Mouse (Mus musculus) midbrain, embryonic 12.5 days (tissue): Measurements from ENCODE around the gene Igfbp5. TPM values are rescaled to one million over a fixed set of nuclear protein-coding genes. Genes with fewer than 3 reads are reported as not detected.

ENCODE experiments used
- ATAC-seq: fragments of 200-750 bp; cut with Nextera tagmentation; 2 replicates; pipeline ENCODE4 v1.8.0; 2017; ENCODE audit warnings: low read depth, moderate TSS enrichment, moderate library complexity; ENCODE audit not compliant: low FRiP score
- H3K27ac ChIP-seq: fragments of 300-500 bp; sonication (generic); replicated peaks from 2 replicates; pipeline ENCODE4 v1.5.1; 2016; ENCODE audit warnings: mild to moderate bottlenecking
- H3K27me3 ChIP-seq: fragments of 300-500 bp; sonication (generic); 2 replicates; pipeline ENCODE4 v1.6.1; 2016; ENCODE audit warnings: mild to moderate bottlenecking
- H3K36me3 ChIP-seq: fragments of 300-500 bp; sonication (generic); 2 replicates; pipeline ENCODE4 v1.6.1; 2016
- H3K4me1 ChIP-seq: fragments of 300-500 bp; sonication (generic); 2 replicates; pipeline ENCODE4 v1.6.1; 2016
- H3K4me2 ChIP-seq: fragments of 300-500 bp; sonication (generic); replicated peaks from 2 replicates; pipeline ENCODE4 v1.6.1; 2016; ENCODE audit warnings: mild to moderate bottlenecking, moderate library complexity
- H3K4me3 ChIP-seq: fragments of 300-500 bp; sonication (generic); 2 replicates; pipeline ENCODE4 v1.5.1; 2016; ENCODE audit warnings: mild to moderate bottlenecking
- H3K9ac ChIP-seq: fragments of 300-500 bp; sonication (generic); replicated peaks from 2 replicates; pipeline ENCODE4 v1.6.1; 2016; ENCODE audit warnings: mild to moderate bottlenecking, moderate library complexity
- H3K9me3 ChIP-seq: fragments of 300-500 bp; sonication (generic); 2 replicates; pipeline ENCODE4 v1.6.1; 2016; ENCODE audit warnings: mild to moderate bottlenecking
- WGBS: fragments of 180-500 bp; shearing (Covaris S2); methylation state at CpG from one replicate; pipeline ENCODE4 v1.1.7; 2016; 5-methylcytosine and 5-hydroxymethylcytosine counted together
- polyA plus RNA-seq: library from polyadenylated mRNA; unstranded; fragments of >200 nt; fragmentation: Nextera tagmentation; extraction: Ambion mirVana; gene quantifications from 2 replicates; pipeline ENCODE4 v1.2.1, GENCODE M21; 2016

Gene Igfbp5
- polyA plus RNA-seq, 1 experiment from 2014 or later = 31.1 TPM

DNA sequence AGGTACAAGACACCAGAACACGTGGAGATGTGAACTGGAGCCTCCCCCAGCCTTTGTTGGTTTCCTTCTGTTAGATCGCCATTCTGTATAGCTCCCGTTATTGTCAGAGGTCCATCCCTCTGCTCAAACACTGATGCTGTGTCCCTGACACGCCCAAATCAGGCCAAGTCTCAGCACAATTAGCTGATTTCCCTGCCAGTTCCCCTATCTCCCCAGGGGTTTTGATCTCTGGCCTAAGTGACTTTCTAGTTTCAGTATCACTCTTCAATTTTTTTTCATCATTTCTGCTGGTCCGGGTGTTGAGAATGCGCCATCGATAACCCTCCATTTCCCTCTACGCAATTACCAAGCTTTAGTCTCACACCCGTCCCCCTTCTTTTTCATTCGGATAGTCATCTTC is 51.8 kb downstream of the Igfbp5 start:
- Histone ChIP-seq H3K36me3 (no peaks in the 10 kb centered on the region), H3K9ac (no peak overlapping the region), H3K9me3 (no peaks in the 10 kb centered on the region), H3K4me1 (peaks cover 28% of the 10 kb centered on the region), H3K27me3 (peaks cover 10% of the 10 kb centered on the region; the same call in 1 of the 2 replicates), H3K27ac (peak overlapping the region; percentile 94; the same call in 1 of the 2 replicates), H3K4me3 (no peak overlapping the region), H3K4me2 (no peak overlapping the region)
- 62% methylated on average over 10 of the region's 10 CpGs for WGBS
- no peak for ATAC-seq

DNA sequence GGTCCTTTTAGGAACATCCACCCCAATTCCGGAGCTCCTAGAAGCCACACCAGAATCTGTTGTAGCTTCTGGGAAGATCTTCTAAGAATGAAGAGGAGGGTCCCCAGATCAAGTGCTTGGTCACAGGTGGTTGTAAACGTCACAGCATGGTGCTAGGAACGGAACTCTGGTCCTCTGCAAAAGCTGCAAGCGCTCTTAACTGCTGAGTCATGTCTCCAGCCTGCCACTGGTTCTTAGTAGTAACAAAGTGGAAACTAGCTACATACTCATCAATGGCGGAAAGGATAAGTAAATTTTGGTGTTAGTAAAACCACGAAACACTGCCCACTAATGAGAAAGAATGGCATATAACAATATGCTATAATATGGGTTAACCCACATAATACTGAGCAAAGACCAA is 54.7 kb downstream of the Igfbp5 start:
- no peaks in the 10 kb centered on the region for H3K9me3 ChIP-seq
- WGBS = 91% methylated on average over 6 of the region's 6 CpGs
- H3K4me1 ChIP-seq = peaks cover 17% of the 10 kb centered on the region
- H3K4me2 ChIP-seq = no peak overlapping the region
- H3K36me3 ChIP-seq = no peaks in the 10 kb centered on the region
- H3K27me3 ChIP-seq = peaks cover 10% of the 10 kb centered on the region; the same call in 1 of the 2 replicates
- H3K9ac ChIP-seq = no peak overlapping the region
- no peak for ATAC-seq
- no peak overlapping the region for H3K4me3 ChIP-seq
- H3K27ac ChIP-seq = no peak overlapping the region

DNA sequence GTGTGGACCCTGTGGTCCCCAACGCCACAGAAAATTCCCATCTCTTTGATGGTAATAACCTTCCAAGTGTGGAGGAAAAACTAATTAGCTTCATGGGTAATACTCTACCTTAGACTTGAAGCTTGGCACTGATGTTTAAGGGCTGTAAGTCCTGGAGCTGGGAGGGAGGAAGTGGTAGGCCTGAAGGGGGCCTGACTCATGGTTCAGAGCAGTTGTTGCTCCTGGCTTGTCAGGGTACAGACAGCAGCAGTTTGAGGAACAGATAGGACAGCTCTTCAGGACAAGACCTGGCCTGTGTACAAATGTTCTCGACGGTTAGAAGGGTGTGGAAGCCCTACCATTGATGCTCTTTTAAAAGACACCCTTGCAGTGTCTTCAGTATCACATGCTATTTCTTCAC is 59.1 kb downstream of the Igfbp5 start:
- no peak overlapping the region for H3K4me3 ChIP-seq
- H3K4me2 ChIP-seq = no peak overlapping the region
- no peak for ATAC-seq
- H3K27me3 ChIP-seq = no peaks in the 10 kb centered on the region
- no peaks in the 10 kb centered on the region for H3K36me3 ChIP-seq
- H3K27ac ChIP-seq = peak overlapping the region; percentile 35; the same call in 1 of the 2 replicates
- WGBS = 92% methylated on average over 3 of the region's 3 CpGs
- 0 out of 2 replicates have a peak, but pooled peaks cover 6% of the 10 kb centered on the region for H3K9me3 ChIP-seq
- H3K4me1 ChIP-seq = peaks cover 31% of the 10 kb centered on the region
- H3K9ac ChIP-seq = no peak overlapping the region

DNA sequence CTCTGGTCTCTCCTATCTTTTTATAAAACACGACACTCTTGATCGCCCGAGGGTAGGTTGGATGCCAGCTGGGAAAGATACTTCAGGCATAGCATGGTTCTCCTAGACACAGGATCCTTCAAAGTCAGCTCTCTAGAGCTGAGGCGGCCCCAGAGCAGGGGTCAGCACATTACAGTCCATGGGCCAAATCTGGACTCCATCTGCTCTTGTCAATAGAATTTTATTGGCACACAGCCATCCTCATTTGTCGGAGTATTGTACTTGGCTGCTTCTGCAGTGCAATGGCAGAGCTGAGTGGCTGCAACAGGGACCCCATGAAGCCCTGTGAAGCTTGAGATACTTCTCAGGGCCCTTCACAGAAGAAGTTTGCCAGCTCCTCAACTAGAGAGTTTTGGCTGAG is 59.5 kb downstream of the Igfbp5 start:
- H3K4me3 ChIP-seq = no peak overlapping the region
- H3K27ac ChIP-seq = peak overlapping the region; percentile 55; the same call in 1 of the 2 replicates

DNA sequence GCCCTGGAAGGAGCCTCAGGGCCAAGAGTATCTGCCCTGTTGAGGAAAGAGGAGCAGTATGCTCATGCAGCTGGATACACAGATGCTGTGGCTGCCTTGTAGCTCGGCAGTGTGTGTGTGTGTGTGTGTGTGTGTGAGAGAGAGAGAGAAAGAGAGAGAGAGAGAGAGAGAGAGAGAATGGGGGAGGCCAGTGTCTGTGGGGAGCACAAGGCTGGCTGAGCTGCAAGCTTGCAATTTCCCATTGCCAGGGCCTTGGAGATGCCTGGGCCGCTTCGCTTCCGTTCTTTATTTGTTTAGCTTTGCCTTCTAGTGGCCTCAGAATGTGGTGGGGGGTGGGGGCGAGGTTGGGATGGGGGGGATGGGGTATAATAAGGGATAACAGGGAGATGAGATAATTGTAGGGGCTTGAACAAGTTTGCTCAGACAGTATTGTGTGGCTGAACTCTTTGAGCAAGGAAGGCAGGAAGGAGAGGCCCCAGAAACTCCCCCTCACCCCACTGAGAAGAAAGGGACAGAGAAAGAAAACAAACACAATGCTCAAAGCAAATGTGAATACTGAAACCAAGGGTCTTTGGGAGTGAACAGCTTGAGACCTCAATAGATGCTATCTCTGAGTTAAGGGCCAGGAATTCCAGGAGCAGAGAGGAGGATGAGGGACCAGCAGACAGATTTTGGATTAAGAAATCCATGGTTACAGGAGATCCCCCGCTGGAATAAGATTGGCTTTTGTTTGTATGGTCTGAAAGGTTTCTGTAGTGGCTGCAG is 60.9 kb downstream of the Igfbp5 start:
- H3K27me3 ChIP-seq = no peaks in the 10 kb centered on the region
- H3K27ac ChIP-seq = peak overlapping the region; percentile 55
- H3K4me2 ChIP-seq = no peak overlapping the region
- H3K4me1 ChIP-seq = peaks cover 31% of the 10 kb centered on the region
- H3K9ac ChIP-seq = peak overlapping the region; percentile 34
- H3K4me3 ChIP-seq = no peak overlapping the region
- no peaks in the 10 kb centered on the region for H3K36me3 ChIP-seq
- ATAC-seq = peak; percentile 67
- 4% methylated on average over 6 of the region's 6 CpGs for WGBS
- 0 out of 2 replicates have a peak, but pooled peaks cover 6% of the 10 kb centered on the region for H3K9me3 ChIP-seq

More for the DNA sequence above, 59.5 kb downstream of the Igfbp5 start:
- H3K36me3 ChIP-seq = no peaks in the 10 kb centered on the region
- no peak overlapping the region for H3K9ac ChIP-seq
- H3K4me1 ChIP-seq = peaks cover 31% of the 10 kb centered on the region
- no peaks in the 10 kb centered on the region for H3K27me3 ChIP-seq
- 69% methylated on average over 5 of the region's 5 CpGs for WGBS
- ATAC-seq = peak; percentile 31; the same call in 1 of the 2 replicates
- H3K9me3 ChIP-seq = 0 out of 2 replicates have a peak, but pooled peaks cover 6% of the 10 kb centered on the region
- no peak overlapping the region for H3K4me2 ChIP-seq

DNA sequence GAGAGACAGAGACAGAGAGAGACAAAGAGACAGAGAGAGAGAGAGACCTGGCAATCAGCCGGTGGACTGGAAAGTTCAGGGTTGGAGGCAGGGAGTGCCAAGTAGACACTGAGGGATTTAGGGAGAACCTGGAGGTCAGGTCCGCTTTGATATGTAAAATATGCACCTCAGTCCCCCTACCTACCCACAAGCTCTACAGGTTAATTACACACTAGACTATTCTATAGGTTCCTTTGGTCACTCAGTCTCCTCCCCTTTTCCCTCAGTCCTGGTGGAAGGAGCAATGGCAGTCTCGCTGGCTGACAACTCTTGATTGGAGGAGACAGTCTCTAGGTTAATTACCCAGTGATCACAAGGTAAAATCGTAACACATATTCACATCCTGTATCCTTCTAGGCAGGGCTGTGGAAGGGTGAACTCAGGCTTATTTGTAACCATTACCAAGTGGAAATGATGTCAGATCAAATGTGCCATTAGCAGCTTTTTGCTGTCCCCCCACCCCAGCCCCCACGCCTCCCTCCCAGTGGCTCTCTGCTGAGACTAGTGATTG is 61.5 kb downstream of the Igfbp5 start:
- 40% methylated on average over 5 of the region's 5 CpGs for WGBS
- 0 out of 2 replicates have a peak, but pooled peaks cover 6% of the 10 kb centered on the region for H3K9me3 ChIP-seq
- no peaks in the 10 kb centered on the region for H3K36me3 ChIP-seq
- H3K27ac ChIP-seq = peak overlapping the region; percentile 55
- peaks cover 31% of the 10 kb centered on the region for H3K4me1 ChIP-seq
- H3K9ac ChIP-seq = peak overlapping the region; percentile 34
- H3K4me3 ChIP-seq = no peak overlapping the region
- no peak overlapping the region for H3K4me2 ChIP-seq
- H3K27me3 ChIP-seq = no peaks in the 10 kb centered on the region
- peak; percentile 3; the same call in 1 of the 2 replicates for ATAC-seq

DNA sequence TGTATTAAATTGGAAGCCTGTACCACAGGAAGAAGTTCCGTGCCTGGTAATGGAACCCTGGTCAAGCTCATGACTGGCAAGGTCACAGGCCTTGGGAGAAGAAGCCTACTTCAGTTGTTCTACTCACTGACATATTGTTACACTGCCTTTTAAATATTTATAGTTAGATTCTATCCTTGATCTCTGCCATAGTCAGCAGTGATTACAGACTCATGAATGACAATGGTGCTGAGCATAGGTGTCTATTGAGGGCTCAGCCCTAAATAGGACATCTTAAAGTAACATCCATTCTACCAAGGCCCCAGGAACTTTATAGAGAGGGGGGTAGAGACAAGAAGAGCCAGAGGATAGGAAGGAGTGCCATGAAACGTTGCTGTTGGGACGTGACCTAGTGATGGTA is 63.6 kb downstream of the Igfbp5 start:
- Histone ChIP-seq H3K27ac (no peak overlapping the region), H3K27me3 (no peaks in the 10 kb centered on the region), H3K36me3 (no peaks in the 10 kb centered on the region), H3K4me3 (no peak overlapping the region), H3K4me1 (peaks cover 38% of the 10 kb centered on the region), H3K4me2 (no peak overlapping the region), H3K9ac (no peak overlapping the region), H3K9me3 (0 out of 2 replicates have a peak, but pooled peaks cover 6% of the 10 kb centered on the region)
- 92% methylated on average over 3 of the region's 3 CpGs for WGBS
- ATAC-seq = no peak

DNA sequence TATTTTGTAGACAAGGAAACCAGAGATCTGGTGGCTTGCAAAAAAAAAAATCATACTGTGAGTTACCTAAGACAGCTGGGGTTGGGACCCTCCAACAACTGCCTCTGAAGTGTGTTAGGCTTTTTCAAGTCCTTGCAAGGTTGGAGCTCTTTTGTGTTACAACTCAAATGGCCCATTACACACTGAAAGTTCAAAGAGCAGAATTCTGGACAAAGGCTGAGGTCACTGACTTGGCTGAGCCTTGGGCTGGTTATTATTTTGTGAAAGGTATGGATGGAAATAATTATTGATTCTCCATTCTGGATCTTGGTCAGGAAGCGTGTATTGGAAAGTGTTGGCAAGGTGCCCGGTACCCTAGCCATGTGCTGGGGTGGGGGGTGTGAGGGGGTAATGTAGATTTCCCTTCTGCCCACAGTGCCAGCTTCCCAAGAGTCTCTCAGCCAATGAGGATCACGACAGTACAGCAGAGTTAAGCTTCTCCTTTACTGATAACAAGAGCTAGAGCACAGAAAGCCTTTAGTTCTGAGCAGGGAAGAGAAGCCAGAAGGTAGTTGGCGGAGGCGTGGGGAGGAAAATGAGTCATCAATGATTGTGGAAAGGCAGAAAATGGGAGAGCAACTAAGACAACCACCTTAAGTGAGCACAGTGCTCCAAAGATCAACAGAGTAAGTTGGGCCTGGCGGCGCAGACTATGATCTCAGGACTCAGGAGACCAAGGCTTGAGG is 64.6 kb downstream of the Igfbp5 start:
- Histone ChIP-seq H3K9me3 (0 out of 2 replicates have a peak, but pooled peaks cover 6% of the 10 kb centered on the region), H3K36me3 (no peaks in the 10 kb centered on the region), H3K27ac (no peak overlapping the region), H3K4me2 (no peak overlapping the region), H3K4me3 (no peak overlapping the region), H3K27me3 (no peaks in the 10 kb centered on the region), H3K4me1 (peaks cover 41% of the 10 kb centered on the region), H3K9ac (no peak overlapping the region)
- ATAC-seq = no peak
- 93% methylated on average over 7 of the region's 7 CpGs for WGBS

DNA sequence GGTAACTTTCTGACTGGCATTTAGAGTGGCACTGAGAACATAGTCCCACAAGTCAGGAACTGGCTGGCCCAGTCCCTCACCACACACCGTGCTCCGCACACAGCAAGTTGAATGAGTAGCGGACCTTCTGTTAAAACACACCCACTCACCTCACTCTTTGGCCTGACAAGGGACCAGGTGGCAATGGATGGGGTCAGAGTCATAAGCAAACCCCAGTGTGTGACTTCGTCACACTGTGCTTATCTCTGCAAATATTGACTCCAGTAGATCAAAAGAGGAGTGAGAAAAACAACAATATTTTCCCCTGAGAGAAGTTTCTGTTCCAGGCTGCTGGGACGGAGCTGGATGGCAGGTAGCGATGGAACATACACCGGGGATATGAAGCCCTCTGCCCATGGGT is 65.4 kb downstream of the Igfbp5 start:
- Histone ChIP-seq H3K4me1 (peaks cover 36% of the 10 kb centered on the region), H3K4me2 (no peak overlapping the region), H3K27me3 (no peaks in the 10 kb centered on the region), H3K9me3 (0 out of 2 replicates have a peak, but pooled peaks cover 6% of the 10 kb centered on the region), H3K9ac (no peak overlapping the region), H3K4me3 (no peak overlapping the region), H3K27ac (no peak overlapping the region), H3K36me3 (no peaks in the 10 kb centered on the region)
- ATAC-seq = no peak
- 93% methylated on average over 7 of the region's 7 CpGs for WGBS

Other genes starting within 250 kb of the Igfbp5 start
- gene Ankar, start 174.3 kb downstream of the Igfbp5 start, polyA plus RNA-seq = not detected in 2 replicates
- 1,367 and 1,416 TPM in 2 replicates for gene Rpl37a, start 163.6 kb downstream of the Igfbp5 start, polyA plus RNA-seq
- 548 and 637 TPM in 2 replicates for gene Igfbp2, start 50.4 kb downstream of the Igfbp5 start, polyA plus RNA-seq
- not detected in 2 replicates for gene Tnp1, start 141.0 kb upstream of the Igfbp5 start, polyA plus RNA-seq